Mouse (Mus musculus) cerebellum, adult 11-12 months (tissue): ENCODE results near the gene Sspo.
A peak's percentile ranks its signal among the peaks of the same experiment; 100 is the strongest.

Experiments
- DNase-seq: peaks from one replicate; pipeline ENCODE4 v3.0.0; 2022

The Sspo gene

DNA sequence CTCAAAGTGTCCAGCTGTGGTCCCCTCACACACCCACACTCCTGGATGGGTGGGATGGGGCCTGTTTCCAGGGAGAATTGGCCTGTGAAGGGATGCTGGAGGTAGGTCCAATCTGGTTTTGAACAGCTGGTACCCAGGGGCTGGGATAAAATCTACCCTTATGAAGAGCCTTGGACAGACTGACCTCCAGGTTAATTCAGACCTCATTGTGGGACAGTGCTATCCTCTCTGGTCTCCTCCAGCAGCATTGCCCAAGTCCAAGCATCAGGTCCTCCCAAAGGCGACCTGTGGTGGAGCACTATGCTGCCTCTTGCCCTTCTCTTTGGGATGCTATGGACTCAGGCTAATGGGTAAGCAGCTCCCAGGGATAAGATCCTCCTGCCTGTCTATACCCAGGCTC lies at the start of gene Sspo:
Gene Sspo (plus strand): TSS at position 301 of the 400 bp plus-strand sequence.
- DNase-seq = no peak

DNA sequence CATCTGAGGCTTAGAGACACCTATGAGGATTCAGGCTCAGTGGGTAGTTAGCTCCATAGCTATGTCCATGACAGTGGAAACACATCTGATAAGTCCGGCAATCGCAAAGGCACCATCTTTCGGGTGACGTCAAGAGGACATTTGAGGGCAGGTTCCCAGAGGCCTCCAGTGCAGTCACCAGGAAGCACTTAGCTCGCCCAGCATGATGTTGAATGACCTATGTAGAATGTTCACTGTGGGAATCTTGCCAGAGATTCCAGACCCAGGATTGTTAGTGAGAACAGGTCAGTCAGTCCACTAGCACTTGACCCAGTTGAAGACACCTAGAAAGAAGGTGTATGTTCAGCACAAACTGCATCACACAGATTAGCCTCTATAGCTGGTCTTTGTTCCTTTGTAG lies 48.1 kb upstream of the Sspo start:
- peak; percentile 40 for DNase-seq

DNA sequence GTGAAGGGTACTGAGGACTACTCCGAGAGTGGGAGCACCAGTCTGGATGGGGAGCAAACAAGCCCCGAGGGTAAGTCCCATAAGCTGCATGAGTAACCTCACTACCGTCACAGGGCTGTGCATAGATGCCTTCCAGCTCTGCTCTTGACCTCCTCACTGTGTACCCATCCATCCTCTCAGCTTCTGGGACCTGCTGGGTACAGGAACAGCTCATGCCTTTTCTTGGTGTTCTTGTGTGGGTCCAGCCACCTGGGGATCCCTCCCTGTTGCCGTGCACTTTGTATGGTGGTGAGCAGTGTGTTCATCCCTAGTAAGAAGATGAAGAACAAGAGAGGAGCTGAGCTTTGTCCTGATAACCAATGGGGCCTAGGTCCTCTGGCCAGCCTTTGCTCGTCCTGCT lies 44.0 kb upstream of the Sspo start:
- no peak for DNase-seq

DNA sequence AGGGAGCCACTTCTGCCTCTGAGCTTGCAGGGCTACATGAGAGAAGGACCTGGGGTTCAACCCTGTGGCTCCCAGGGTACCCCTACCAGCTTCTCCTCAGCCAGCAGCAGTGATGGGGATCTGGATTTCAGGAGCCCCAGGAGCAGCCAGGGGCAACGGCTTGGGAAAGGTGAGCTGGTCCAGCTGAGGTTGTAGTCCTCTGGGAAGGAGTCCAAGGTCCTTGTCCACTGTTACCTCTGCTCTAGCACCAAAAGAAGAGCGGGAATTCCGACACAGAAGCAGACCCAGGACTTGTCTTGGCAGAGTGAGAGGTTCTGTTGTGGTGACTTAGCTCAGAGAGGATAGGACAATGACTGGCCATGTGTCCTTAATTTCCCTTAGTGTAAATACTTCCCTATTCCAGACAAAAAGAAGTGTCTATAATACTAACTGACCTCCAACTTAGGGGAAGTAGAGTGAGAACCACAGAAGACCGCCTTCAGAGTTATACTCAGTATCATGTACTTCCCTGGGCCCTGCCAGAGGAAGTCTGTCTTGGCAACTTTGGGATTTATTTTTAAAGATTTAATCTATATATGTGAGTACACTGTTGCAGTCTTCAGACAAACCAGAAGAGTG lies 38.2 kb upstream of the Sspo start:
- DNase-seq = peak; percentile 7

DNA sequence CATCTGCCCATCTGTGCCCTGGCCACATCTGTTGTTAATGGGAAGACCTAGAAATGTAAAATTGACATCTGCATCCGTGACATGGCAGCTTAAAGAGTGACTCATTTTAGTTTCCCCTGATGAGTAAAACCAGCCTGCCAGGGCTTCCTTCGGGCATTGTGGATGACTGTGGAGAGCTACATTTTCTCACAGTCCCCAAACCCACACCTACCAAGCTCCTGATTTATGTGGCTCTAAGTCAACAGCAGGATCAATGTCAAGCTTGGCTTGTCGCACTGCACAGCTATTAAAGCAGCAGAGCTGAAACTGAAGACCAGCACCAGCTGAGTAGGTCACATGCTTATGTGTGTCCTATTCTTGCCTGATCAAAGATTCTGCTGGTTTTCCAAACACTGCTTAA lies 37.5 kb upstream of the Sspo start:
- DNase-seq = peak; percentile 9

DNA sequence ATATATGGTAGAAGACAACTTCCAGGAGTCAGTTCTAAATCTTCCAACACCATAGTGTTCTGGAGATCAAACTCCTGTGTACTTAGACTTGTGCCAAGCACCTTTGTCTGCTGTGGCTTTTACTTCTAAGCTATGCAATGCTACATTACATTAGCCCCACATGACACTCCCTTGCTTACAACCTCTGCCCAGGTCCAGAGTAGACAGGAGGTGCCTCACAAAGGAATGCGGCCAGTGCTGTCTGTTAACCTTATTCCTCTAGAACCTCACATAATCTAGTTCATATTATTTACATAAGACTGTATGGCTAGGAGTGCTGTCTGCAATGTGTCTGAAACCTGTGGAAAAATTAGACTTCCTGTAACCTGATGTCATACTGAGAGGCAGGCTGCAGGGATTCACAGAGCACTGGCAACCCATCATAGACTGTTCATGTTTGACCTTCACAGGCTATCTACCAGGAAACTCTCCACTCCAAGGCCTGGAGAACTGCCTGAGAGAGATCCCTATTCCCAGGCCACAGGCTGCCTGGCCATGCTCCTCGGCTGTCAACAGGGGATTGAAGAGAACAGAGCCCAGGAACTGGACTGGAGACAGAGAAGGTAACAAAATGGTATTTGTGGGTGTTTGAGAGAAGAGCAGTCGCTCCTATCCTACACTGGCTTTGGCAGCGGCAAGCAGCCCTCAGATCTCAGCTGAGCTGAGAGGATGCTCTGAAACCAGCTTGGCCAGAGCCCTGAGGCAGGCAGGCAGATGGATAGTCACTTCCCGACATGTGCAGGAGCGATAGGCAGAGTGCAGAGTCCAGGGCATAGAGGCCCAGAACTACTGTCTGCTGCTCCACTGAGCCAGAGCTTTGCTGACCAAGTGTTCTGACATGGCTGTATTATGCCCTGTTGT lies 36.6 kb upstream of the Sspo start:
- peak; percentile 62 for DNase-seq

DNA sequence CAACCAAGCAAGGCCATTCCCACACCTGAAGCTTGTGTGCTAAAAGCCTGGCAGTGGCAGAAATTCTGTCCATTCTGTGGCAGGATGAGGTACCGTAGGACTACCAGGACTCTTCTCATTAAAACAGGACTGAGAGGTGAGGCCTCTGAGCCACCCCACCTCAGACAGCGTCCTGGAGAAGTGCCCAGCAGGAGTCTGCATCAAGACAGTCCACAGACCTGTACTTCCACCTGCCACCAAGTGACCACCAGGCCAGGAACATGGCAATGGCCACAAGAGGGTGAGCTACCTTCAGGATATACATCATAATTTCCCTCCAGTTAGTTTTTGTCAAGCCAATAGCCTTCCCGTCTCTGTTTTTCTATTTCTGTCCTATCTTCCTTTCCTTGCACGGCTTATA lies 35.9 kb upstream of the Sspo start:
- peak; percentile 56 for DNase-seq

DNA sequence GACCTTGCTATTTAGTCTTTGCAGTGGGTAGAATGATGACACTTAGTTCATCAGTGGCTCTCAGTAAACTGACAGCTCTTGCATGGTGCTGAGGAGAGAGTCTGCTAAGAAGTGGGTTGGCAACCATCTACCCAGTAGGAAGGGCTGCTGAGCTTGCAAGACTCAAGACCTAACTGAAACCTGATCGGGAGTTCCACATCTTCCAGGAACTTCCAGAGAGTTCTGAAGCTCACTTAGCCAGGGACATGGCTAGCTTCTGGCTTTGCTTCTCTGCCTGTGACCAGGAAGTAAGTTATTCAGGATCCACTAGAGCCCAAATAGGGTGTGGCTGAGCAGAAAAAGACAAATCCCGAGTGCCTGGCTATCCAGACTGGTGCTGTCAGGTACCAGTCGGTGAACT lies 35.4 kb upstream of the Sspo start:
- DNase-seq = no peak

DNA sequence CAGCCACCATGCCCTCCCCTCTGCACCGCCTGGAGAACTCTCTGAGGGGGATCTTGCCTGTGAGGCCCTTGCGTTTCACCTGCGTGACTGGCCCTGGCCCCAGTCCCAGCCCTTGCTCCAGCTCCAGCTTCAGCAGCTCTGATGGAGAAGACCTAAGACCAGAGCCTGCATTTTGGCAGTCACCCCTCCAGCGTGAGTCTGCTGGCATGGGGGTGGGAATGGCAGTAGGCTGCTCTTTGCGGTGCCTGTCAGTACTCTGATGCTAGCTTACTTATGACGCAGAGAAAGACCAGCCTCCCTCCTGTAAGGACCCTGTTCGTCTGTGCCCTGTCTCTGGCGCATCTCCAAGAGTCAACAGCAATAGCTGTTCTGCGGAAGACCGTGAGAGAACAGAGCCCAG lies 34.9 kb upstream of the Sspo start:
- peak; percentile 60 for DNase-seq

DNA sequence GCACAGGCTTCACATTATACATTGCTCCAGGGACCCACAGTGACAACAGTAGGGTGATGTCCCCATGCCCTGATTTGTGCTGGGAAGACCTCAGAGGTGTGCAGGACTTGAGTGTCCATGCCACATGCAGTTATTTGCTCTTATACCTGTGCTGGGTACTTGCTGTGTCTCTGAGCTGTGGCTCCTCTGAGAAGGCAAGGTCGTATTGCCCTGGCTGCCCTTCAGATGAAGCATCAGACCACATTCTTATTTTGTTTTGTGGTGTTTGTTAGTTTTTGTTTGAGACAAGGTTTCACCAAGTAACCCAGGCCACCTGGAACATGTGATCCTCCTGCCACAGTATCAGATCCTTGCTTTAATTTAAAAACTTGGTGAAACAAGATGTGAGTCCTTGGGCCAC lies 33.1 kb upstream of the Sspo start:
- peak; percentile 2 for DNase-seq

DNA sequence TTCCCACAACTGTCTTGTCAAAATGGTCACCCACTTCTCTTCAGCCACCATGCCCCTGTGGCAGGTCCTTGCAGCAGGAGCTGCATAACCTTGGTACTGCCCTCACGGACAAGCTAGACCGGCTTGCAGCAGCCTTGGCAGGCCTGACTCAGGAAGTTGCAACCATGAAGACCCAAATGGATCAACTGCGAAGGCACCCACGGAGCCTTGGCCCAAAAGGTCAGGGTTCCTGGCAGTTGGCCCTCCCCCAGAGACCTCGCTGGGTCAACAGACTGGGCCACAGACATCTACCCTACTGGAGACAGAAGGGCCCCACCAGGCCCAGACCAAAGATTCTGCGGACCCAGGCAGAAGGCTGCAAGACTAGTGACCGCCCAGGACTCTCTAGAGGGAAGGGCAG lies 32.4 kb upstream of the Sspo start:
- peak; percentile 29 for DNase-seq

DNA sequence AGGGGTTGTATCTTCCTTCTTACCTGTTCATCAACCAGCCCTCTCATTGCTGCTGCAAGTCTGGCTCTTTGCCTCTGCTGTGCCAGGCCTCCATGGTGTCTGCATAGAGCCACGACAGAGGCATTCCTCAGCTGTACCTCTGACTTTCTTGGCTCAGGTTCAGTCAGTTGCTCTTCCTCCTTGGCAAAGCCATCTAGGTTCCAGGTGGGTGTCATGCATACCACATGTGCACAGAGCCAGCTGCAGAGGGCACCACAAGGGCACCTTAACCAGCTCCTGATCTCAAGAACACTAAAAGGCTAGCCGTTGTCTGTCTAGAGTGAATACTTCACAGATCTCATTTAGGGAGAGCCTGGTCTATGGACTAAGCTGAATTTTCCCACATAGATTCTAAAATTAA lies 31.5 kb upstream of the Sspo start:
- no peak for DNase-seq

DNA sequence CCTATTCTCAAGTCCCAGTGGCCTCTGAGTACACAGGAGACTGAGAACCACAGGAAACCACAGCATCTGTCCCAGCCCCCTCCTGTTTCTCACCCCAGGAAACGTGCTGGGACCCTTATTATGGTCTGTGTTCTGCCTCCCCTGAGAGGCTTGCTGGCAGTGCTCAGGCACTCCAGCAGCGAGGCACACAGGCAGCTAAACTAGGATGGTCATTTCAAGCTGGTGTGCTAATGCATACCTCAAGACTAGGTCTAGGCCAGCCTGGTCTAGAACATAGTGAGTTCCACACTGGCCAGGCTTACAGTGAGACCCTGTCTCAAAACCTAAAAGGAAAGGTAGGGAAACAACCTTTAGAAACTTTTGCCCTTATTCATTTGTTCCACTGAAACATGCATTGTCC lies 27.4 kb upstream of the Sspo start:
- no peak for DNase-seq

DNA sequence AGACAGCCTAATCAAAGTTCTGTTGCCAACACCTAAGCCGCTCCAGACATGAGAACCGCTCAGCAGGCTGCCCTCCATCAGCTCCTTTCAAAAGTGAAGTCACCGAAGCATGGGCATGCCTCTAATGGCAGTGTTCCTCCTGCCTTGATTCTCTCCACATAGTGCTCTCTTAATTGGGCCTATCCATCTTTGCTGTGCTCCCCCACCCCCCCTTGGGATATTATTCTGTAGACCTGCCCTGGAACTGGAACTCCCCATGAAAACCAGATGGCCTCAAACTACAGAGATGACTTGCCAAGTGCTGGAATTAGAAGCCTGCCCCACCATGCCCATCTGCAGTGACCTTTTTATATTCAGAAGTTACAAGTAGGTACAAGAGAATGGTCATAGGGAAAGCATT lies 24.7 kb upstream of the Sspo start:
- peak; percentile 89 for DNase-seq

DNA sequence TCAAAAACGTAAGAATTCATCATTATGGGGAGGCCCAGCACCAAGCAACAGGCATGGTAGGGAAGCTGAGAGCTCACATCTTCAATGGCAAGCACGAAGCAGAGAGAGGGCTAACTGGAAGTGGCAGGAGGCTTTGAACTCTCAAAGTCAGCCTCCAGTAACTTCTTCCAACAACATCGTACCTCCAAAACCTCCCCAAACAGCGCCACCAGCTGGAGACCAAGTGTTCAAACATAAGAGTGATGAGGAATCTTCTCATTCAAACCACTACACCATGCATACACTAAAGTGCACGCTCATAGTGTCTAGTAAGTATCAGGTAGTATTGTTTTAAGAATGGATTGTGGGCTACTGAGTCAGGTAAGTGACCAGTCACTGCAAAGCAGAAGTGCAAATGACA lies 24.0 kb upstream of the Sspo start:
- DNase-seq = no peak

DNA sequence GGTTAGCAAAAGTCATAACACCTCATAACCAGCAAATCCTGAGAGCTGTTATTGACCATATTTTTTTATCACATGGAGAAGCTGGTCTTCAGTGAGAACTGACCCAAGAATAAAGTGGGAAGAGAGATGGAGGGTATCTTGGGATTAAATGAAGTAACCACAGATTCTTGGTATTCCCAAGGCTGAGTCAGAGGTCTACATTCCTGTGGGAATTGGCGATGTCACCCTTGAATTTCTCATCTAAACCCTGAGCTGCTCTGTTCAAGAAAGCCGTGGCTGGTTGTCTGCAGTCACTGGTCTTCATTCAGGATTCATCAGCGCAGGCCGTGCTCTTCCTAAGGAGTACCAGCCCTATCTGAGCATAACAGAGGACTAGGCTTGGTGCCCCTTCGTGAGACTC lies 21.1 kb upstream of the Sspo start:
- no peak for DNase-seq

DNA sequence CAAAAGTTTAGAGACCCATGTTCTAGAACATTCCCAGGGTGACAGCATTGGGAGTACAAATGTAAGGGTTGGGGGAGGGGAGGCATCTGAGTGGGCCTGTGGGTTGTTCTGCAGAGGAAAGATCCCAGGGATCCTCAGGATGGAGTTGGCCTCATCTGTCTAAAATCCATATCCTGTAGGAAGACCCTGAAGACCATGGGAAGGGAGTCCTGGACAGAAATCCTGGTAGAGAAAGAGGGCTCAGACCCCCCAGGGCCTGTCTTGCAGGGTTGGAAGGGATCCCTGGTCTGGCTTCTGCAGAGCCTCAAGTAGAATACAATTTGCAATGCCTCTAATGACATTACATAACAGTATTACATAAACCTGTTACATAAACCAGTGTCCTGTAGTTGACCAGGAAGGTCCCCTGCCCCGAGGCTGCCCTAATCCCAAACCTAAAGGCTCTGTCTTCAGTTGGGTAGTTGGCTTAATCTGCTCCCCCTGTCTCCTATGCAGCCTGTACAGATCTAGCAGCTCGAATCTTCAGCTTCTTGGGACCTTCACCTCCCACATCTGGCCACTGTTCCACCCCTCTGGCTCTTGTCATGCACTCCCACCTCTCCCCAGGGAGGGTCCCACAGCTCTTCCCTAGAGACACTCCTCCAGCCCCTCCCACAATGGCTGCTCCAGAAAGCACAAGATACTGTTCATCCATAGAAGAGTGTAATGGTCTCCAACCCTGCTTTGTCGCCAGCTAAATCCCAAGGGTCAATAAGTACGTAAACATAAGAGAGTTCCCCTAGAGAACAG lies 19.1 kb upstream of the Sspo start:
- peak; percentile 77 for DNase-seq

DNA sequence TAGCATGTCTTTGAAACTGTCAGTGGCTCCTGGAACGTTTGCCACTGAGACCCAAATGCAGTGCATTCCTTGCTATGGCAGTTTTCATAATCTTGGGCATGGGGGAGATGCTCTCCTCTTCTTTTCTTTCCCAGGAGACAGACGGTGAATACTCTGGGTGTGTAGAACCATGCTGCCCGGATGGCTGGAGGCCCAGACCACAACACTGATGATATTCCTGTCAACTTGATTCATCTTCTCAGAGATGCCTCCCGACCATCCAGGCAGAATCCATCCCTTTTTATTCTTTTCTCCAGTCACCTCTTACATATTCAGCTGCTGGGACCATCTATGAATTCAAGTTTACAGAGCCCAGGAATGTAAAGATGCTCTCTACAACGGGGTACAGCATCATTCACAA lies 17.3 kb upstream of the Sspo start:
- DNase-seq = no peak

DNA sequence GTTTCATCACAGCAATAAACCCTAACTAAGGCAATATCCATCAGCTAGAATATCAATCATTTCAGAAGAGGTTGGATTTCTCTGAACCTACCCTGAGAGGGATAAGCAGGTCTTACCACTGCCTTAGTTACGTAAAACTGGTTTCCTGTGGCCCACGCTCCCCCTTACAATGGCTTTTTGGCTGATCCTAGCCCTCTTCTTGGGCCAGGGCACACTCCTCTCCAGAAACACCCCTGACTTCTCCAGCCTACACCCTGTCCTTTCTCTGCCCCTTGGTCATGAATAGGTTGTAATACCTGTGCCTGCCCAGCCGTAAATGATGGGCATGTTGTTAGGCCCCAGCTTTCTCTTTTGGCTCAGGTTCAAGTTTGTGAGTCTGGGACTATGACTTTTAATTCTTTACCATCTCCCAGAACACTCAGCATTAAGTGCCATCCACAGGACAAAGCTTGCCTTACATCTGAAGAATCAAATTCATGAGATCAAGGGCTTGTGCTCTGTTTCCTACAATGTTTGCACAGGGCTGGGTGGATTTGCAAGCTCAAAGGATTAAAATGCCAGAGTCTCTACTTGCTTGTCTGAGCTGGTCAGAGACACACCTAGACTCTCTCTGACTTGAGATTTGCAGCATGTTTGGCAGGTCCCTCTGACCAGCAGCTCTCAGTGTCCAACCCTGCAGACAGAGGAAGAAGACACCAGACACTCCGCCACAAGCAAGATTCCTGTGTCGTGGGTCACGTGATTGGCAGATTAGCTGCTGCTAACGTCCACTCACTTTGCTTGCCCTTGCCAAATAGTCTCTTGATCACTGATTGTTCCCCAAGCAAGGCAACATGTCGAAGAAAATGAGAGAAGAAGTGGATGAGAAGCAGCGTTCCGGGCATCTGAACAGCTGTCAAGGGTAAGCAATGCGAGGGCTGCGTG lies 14.9 kb upstream of the Sspo start:
- no peak for DNase-seq

DNA sequence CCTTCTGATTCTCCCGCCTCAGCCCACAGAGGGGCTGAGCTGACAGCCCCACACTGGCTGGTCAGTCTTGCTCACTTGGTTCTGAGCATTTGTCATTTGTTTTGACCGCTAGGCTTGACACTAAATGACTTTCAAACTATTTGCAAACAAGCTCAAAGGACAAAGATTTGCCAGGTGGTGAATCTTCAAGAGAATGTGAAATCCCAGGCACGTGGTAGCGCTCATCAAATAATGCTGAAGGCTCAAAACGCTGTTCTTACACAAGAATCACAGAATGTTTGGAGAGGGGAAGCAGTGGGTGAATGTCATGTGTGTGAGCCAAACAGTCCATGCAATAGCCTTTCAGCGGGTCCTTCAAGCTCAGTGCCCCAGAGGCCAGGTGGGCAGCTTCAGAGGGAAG lies 13.4 kb upstream of the Sspo start:
- DNase-seq = no peak

DNA sequence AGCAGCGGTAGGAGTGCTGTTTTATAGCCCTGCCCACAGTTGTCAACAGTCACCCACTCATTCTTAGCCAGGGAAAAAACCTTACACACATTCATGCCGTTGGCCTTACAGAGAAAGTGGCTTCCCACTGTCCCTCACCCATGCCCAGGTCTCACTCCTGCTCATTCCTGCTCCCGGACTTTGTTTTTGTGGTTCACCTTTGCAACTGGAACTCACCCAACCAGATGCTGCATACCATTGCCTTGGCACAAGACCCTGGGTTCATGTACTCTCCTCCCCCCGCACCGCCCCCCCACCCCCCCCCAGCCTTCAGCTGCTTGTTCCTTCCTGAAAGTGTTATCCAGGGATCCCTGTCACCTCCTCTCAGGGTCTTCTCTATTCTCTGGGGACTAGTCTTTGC lies 12.9 kb upstream of the Sspo start:
- no peak for DNase-seq

DNA sequence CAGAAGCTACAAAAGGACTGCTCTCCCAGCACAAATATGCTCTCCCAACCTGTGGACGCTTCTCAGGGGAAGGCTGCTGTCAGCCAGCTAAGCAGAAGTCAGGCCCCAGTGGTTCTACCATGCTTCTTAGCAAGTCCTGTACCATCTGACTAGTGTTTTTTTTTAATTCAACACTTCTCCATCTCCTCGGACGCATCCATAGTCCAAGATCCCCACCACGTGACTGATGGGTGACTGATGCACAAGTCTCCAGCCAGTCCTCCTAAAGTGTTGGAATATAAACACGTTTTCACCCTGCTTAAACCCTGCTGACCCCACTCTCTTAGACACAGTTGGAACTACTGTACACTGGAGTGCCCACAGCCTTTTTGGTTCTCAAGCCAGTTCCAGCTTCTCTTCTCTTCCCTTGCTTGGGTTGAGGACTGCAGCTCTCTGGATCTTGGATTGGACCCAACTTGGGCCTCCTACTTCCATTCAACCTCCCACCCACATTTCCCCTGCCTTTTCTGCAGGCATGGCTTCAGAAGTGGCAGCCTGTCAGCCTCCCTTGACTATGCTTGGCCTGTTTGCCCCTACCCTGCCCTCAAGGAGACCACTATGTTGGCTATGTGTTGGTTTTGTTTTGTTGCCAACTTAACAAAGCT lies 12.2 kb upstream of the Sspo start:
- no peak for DNase-seq
